Mouse (Mus musculus): ENCODE results near the gene Prss35.

- TF ChIP-seq GATA1 (IDR thresholded peaks at IDR 0.05; ENCODE audit: low read length) (no peak), TAL1 (IDR thresholded peaks at IDR 0.05; ENCODE audit: low read length) (no peak)
These were observed 2.6 kb downstream of the Prss35 start for GRCm38 (mm10) chr9:86745926-86746581.

All from erythroblast, embryonic 14.5 days (primary cell).